Mouse (Mus musculus) thymus, adult 2 months (tissue): ENCODE measurements at regions not wholly inside any gene's neighbourhood (a gene's known extent, or its start where the extent isn't known, plus 50 kb on each side); places are given as distances from the start of the nearest gene placed in this dataset.

Experiments
- CTCF ChIP-seq: fragments of 200-500 bp; IDR thresholded peaks from 2 replicates; pipeline ENCODE4 v1.5.1; 2012; ENCODE audit warnings: mild to moderate bottlenecking, control low read depth, low read length, moderate library complexity, borderline replicate concordance; ENCODE audit not compliant: control insufficient read depth, poor library complexity, insufficient read depth; ENCODE audit errors: extremely low read depth
- POLR2A ChIP-seq: fragments of 200-500 bp; IDR thresholded peaks from 2 replicates; pipeline ENCODE4 v1.6.1; 2012; ENCODE audit warnings: mild to moderate bottlenecking, low read length, control low read depth, moderate library complexity; ENCODE audit not compliant: control insufficient read depth, poor library complexity, insufficient read depth; ENCODE audit errors: extremely low read depth

DNA sequence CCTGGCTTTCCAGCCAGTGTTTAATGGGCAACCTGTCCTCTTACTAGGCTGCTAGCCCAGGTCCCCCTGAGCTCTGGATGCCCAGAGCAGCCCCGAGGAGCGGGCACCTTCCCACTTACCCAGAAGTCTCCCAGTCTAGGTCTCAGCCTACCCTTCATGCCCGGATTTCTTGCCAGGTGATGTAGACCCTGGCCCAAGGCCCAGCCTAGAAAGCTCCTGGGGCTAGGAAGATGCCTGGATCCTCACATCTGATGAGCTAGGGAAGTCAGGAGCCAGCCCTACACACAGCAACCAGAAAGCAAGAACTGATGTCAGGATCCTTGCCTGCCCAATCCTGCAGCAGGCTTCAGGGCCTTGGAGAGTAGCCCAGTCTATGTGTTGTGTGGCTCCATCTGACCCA is 83.7 kb upstream of the Slc6a6 start:
- TF ChIP-seq CTCF (no peak), POLR2A (no peak)
